Mouse (Mus musculus) adrenal gland, adult 10 weeks (tissue): ENCODE data around the gene Csn1s2a. TPM values are rescaled to one million over a fixed set of nuclear protein-coding genes. Genes with fewer than 3 reads are reported as not detected.

Source experiments
- polyA plus RNA-seq: library from polyadenylated mRNA; stranded (reverse); fragments of 350-450 nt; fragmentation: Illumina TruSeq; extraction: RNeasy Lipid Tissue Mini Kit (QIAGEN cat#74804); gene quantifications from one replicate; pipeline ENCODE4 v1.2.3, GENCODE M21; 2014; ENCODE audit warnings: low read depth, low replicate concordance

Gene Csn1s2a
- not detected for polyA plus RNA-seq

DNA sequence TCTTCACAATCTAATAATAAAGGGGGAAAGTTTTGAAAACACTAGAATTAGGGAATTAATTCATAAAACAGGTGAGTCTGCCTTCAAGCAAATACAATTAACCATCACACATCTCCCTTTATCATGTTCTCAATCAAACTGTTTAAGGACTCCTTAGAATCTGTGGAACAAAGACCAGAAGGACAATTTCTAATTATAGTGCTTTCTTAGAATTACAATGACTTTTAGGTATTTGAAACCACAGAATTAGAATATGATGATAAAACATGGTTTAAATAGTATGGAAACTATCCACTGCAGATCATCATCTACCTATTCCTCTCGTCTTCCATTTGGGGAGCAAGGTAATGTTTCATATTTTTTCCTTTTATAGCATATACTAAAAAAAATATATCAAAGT, at the start of gene Csn1s2a:
TSS of gene Csn1s2a (plus strand) at position 301 of the 400 bp plus-strand sequence.

DNA sequence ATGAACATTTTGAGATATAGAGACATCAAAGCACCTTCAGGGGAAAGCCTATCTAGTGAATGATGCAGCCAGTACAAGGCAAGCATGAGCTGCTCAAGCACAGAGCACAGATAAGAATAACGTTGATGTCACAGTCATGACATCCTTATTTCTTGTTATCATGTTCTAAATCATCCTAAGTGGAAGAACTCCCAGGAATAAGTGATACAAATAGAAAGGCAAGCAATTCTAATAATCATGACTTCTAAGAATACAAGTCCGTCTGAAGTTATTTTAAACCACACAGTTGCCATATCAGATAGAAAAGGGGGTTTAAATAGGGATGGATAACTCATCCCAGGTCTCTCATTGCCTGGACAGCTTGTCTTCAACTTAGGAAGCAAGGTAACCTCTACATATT, 33.4 kb downstream of the Csn1s2a start, which contains the start of gene Csn1s2b:
TSS of gene Csn1s2b (plus strand) at position 301 of the 400 bp plus-strand sequence.

DNA sequence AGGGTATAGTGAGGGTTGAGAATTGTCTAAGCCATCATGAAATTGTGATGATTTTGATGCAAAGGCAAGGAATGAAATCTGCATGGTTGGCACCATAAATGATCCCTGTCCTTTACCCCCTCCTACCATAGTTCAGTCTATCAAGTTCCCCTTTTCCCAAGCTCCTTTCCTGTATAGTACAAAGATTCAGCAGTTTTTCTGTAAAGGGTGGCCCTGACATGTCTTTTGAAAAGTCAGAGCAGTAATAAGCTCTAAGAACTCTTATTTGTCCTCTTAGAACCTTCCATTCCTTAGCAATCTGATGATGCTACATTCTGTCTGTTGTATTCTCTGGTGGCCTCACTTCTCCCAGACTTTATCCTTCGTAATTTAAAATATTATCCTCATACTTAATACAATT, 51.0 kb downstream of the Csn1s2a start, which contains the start of gene Prr27:
TSS of gene Prr27 (plus strand) at position 301 of the 400 bp plus-strand sequence.

Other genes with a start within 250 kb of the Csn1s2a start
- not detected for gene Sult1b1, start 236.4 kb upstream of the Csn1s2a start, polyA plus RNA-seq
- not detected for gene Sult1d1, start 205.5 kb upstream of the Csn1s2a start, polyA plus RNA-seq
- gene Sult1e1, start 183.0 kb upstream of the Csn1s2a start, polyA plus RNA-seq: 0.82 TPM
- gene Csn1s1, start 108.4 kb upstream of the Csn1s2a start, polyA plus RNA-seq: not detected
- gene Csn2, start 74.9 kb upstream of the Csn1s2a start, polyA plus RNA-seq: not detected
- not detected for gene Csn1s2b, start 33.5 kb downstream of the Csn1s2a start, polyA plus RNA-seq
- gene Prr27, start 51.1 kb downstream of the Csn1s2a start, polyA plus RNA-seq: not detected
- gene Odam, start 110.5 kb downstream of the Csn1s2a start, polyA plus RNA-seq: not detected
- not detected for gene Csn3, start 151.0 kb downstream of the Csn1s2a start, polyA plus RNA-seq
- gene 2310003L06Rik, start 194.9 kb downstream of the Csn1s2a start, polyA plus RNA-seq: not detected
- gene Gm28434, start 194.9 kb downstream of the Csn1s2a start, polyA plus RNA-seq: not detected
- not detected for gene Cabs1, start 204.9 kb downstream of the Csn1s2a start, polyA plus RNA-seq
- not detected for gene Smr3a, start 228.0 kb downstream of the Csn1s2a start, polyA plus RNA-seq